Comparison of ENCODE assay signal across 8 mouse cellular contexts in genomic region chr5:100166591-100167491, GRCm38 (mm10). TPM values are rescaled to one million over a fixed set of nuclear protein-coding genes. Genes with fewer than 3 reads are reported as not detected.
DNase-seq lines count a peak whose midpoint lies in the region; ATAC-seq lines count a peak whose summit lies in the region.

No protein-coding gene starts in this region.

- DNase-seq in gastrocnemius, postnatal 10 days, result peak; percentile 60
- DNase-seq in gastrocnemius, adult 18-20 months (ENCODE audit: low spot score), result no peak
- peak; percentile 56 to 58 for DNase-seq in right cerebral cortex, adult 2 months (ENCODE audit: low spot score in 2 of 2)
- no peak for DNase-seq in right cerebral cortex, postnatal 36 days (ENCODE audit: low spot score in 2 of 2)
- peak; percentile 10 for DNase-seq in c-Kit-positive CD71-positive TER-119-negative erythroid progenitor cells, embryonic 14.5 days (ENCODE audit: low read depth)
- DNase-seq in induced T-regulatory cell, adult 2 months (ENCODE audit: low read depth), result peak; percentile 20
- peak; percentile 10 to 27 for DNase-seq in thymus, postnatal 36 days

- ATAC-seq in megakaryocyte, adult 5-6 weeks (ENCODE audit: poor library complexity, severe bottlenecking), result peak; percentile 85

RNA-seq across cellular contexts. Expression of gene Tmem150c, which starts 7.2 kb away (rescaled TPM):
- total RNA-seq in gastrocnemius, postnatal 10 days (2021), result 1 to 10 TPM; 3.5 to 3.9 TPM
- 1 to 10 TPM in 1 of 2 experiments, under 1 TPM in 1; 0.91 to 1.3 TPM for total RNA-seq in gastrocnemius, adult 18-20 months (2021)
- total RNA-seq in megakaryocyte, adult 5-6 weeks (2015), result 0.18 TPM in 1 of 2 replicates, not detected in the other
- not detected in 2 replicates for total RNA-seq in megakaryocyte, adult 5-6 weeks (2017)

Comparison
In these comparisons a context has a peak if more than half of its experiments do, and no peak if none do; other contexts are left out.
1. DNase-seq: peak in gastrocnemius, postnatal 10 days (single experiment), right cerebral cortex, adult 2 months (2 of 2), c-Kit-positive CD71-positive TER-119-negative erythroid progenitor cells, embryonic 14.5 days (single experiment), induced T-regulatory cell, adult 2 months (single experiment) and thymus, postnatal 36 days (2 of 2); none in gastrocnemius, adult 18-20 months (single experiment) and right cerebral cortex, postnatal 36 days (0 of 2).